Mouse (Mus musculus): Measurements from ENCODE around the gene Inpp4a.

Inpp4a gene

DNA sequence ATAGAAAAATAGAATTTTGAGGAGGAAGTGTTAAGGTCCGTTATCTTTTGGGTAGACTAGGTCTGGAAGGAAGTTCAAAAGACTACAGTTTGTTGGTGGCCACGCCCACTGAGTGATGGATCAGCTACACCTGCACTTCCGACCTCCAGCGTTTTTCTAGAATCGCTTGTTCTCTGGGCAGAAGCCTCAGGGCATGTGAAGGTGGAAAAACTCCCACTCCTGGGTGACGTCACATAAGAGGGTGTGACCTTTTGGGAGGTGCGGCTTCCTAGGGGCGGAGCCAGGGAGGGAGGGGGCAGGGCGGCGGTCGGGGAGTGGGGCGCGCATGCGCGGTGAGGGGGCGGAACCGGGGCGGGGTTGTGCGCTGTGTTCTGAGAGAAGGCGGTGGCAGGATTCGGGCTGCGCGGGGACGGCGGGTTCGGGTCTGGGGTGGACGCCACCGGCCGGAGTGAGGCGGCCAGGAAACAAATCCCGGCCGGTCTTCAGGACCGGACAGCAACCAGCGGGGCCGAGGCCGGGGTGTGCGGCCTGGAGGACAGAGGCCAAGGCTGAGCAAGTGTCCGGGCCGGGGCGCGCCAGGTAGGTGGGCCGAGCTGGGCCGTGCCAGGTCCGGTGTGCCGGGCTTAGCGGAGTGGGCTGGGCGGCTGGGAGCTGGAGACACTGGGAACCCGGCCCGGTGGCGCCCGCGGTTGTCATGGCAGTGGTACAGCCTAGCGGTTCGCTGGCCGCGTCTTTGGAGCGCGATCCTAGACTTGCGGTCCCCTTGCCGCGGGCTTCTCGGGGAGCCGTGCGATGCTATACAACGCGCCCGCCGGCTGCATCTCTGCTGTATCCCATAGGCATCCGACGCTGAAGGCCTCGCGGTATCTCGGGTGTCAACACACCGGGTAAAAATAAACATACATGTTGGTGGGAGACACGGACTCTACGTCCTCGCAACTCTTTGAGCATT lies at the start of gene Inpp4a:
Inpp4a (plus strand) TSS at position 326 of the 952 bp plus-strand sequence.
- DNase-seq (ENCODE audit: low spot score): peak; percentile 32

DNA sequence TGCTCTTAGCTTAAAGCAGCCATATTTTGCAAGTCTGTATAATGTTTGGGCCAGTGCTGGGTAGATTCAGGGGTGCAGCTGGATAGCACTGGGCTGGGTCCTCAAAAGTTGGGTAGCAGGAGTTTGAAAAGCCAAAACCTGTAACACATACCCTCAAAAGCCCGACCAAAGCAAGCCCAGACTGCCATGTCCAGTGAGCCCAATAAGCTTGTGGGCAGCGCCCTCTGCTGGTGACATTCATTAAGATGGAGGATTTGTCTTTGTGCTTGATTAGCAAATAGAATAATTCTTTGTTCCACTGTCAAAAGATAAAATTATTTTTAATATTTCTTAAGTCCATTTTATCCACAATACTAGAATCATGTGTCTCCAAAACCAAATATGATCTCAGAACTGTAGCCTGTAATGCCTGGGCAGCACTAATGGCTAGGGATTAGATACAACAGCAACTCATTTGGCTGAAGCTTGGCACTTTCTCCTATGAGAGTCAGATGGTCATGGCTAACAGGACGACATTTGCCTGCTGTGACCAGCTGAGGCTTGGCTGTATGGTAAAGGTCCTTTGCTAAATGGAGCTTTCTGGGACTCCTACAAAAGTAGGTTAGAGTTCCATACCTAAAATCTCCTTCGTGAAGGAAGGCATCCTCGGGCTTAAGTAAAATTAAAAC lies 48.9 kb upstream of the Inpp4a start:
- DNase-seq (ENCODE audit: low spot score): peak; percentile 86

- DNase-seq (ENCODE audit: low spot score): no peak
These were observed 41.2 kb upstream of the Inpp4a start for GRCm38 (mm10) chr1:37258443-37258842.

- DNase-seq (ENCODE audit: low spot score): peak; percentile 65
These were observed 27.2 kb upstream of the Inpp4a start for GRCm38 (mm10) chr1:37272464-37272863.

GRCm38 (mm10) chr1:37286556-37286955 lies 13.1 kb upstream of the Inpp4a start:
- no peak for DNase-seq (ENCODE audit: low spot score)

DNA sequence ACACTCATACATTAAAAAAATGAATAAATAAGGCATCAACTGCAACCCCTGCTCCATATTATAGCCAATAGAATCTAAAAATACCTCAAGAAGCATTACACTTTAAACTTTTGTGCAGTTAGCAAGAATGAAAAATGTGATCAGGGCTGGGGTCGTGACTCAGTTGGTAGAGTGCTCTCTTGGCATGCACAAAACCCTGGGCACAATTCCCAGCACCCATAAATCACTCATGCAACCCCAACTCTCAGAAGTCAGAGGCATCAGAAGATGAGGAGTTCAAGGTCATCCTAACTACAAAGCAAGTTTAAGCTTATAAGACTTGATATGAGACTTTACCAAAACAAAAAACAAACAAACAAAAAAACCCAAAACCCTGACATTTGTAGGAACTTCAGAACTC lies 11.9 kb upstream of the Inpp4a start:
- DNase-seq (ENCODE audit: low spot score): no peak

DNA sequence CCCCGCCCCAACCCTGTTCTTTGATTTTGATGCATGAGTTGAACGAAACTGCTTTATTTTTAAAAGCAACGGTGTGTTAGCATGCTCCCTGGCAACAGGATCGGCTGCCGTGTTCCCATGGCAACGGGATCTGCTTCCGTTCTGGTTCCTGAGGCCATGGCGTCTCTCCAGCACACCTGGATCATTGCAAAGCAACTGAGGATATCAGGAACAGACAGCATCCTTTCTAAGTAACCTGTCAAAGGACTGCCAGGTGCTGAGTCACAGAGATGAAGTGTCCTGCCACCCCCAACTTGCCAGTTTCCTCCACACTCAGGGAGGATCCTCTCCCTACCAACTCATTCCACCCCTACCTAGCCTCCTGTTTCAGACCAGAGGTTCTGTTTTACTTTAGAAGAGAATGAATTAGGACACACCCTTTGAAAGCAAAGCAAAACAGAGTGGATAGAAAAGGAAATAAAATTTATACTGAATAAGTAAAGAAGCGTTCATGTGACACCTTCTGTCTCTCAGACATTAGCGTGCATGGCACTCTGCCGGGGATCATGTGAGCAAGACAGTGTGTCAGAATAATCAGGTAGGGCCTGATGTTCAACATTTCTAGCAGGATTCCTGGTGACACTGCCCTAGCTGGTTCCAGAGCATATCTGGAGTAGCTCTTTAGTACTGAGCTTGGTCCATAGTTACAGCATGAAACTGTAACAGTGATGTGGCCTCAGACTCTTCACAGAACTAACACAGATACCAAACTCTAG lies 11.3 kb upstream of the Inpp4a start:
- no peak for DNase-seq (ENCODE audit: low spot score)

DNA sequence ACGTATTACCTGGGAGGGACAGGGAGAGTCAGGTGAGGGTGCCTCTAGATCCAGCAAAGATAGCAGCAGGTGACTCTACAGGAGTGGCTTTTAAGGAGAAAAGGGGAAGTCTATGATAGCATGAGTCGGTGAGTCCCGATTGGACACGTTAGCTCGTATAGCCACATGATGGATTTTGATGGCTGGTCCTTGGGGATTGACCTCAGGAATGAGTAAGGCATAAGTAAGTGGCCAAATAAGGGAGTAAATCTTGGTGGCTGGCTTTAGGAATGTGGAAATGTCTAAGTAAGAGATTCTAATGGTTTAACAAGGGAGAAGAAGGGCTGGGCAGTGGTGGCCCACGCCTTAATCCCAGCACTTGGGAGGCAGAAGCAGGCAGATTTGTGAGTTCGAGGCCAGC lies 10.7 kb upstream of the Inpp4a start:
- DNase-seq (ENCODE audit: low spot score): no peak

DNA sequence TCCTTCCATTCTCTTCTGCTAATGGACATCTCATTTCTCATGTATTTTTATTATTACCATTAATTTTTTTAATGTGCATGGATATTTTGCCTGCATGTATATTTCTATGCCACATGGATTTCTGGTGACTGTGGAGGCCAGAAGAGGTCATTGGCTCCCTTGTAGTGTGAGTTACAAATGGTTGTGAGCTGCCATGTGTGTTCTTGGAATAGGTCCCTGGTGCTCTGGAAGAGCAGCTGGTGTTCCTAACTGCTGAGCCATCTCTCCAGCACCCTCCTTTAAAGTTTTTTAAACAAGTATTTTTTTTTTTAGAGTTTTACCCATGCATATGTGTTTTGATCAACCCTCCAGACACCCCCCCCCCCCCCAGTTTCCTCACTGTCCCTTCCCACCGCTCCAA lies 3.3 kb upstream of the Inpp4a start:
- DNase-seq (ENCODE audit: low spot score): no peak

GRCm38 (mm10) chr1:37298904-37299303 lies 761 bp upstream of the Inpp4a start:
- no peak for DNase-seq (ENCODE audit: low spot score)

GRCm38 (mm10) chr1:37300650-37301049 lies 985 bp downstream of the Inpp4a start:
- no peak for DNase-seq (ENCODE audit: low spot score)

DNA sequence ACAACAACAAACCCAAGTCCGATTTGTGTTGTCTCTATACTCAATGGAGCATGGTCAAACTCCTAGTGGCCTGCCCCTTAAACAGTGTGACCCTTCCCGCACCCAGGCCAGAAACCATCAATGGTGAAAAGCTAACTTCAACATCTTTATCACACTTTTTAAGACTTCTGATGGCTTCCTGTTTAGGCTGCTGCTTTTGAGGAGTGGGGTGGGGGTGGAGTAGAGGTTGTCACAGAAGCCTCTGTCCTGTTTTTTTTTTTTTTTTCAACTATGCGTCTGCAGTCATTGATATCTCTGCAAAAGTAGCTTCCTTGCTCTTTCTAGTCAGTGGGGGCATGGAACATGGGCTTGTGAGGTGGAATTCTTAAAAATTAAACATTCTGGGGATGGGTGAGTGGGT lies 3.1 kb downstream of the Inpp4a start:
- DNase-seq (ENCODE audit: low spot score): no peak

DNA sequence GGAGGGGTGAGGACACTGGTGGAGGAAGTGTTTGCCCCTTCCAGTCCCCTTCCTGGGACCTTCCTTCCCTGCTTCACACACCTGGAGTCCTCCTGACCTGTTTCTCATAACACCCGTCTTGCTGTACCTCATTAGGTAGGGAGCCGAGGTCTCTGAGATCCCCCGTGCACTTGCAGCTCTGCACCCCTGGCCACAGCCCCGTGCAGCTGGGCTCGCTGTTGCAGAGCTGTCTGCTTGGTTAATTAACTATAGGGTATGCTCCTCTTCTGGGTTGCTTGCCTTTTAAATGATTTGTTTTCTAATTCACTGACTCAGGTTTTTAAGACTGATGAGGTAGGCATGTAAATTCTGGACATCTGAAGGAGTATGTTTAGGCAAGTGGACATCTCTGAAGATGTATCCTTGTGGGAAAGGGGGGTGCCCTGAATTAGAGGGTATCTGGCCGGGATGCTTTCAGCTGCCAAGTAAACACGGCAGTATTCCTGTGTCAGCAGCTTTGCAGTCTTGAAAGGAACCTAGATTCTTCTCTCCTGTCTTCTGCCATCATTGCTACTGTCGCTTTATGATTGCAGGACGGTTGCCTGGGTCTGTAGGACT lies 6.1 kb downstream of the Inpp4a start:
- no peak for DNase-seq (ENCODE audit: low spot score)

DNA sequence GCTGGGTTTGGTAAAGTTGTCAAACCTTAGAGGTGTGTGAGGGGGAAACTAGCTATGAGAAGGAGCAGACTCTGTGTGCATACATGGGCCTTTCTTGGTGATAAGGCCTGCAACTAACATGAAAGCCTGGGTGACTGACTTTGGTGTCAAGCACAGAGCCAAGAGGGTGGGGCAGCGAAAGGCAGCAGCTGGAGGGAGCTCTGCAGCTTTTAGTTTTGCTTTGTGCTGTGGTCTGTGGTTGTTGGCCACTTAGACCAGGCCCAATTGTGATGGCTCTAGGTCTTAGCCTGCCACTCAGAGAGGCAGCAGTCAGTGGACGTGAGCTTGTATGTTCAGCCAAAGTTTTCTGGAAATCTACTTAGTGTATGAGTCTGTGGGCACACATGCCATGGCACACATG lies 7.9 kb downstream of the Inpp4a start:
- DNase-seq (ENCODE audit: low spot score): no peak

DNA sequence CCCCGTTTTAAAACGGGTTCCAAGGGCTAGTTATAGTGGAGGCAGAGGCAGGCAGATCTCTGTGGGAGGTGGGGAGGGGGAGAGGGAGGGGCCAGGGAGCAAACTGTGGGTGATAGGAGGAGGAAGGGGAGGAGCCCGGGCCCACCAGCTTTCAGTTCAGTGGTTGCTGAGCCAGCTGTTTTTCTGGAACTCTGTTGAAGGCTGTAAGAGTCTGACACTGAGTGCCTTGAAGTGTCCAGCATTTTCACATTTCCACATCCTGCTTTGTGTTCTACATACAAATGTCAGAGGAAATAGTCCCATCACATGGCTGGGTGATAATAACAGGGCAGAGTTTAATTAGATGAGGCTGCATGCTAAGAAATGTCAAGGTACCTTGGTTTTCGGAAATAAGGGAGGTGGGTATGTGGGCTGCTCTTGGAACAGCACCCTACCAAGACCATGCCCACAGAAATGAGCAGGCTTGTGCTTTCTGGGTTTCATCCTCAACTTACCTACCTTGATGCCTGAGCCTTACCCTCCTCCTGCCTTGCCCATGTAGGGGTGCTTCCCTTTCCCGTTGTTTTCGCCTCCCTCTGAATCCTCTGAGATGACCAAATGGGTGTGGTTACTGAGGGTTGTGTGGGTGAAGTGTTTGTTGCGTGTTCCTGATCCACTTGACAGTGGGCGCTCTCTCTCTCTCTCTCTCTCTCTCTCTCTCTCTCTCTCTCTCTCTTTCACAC lies 8.5 kb downstream of the Inpp4a start:
- no peak for DNase-seq (ENCODE audit: low spot score)

GRCm38 (mm10) chr1:37308743-37309100 lies 9.1 kb downstream of the Inpp4a start:
- DNase-seq (ENCODE audit: low spot score): no peak

DNA sequence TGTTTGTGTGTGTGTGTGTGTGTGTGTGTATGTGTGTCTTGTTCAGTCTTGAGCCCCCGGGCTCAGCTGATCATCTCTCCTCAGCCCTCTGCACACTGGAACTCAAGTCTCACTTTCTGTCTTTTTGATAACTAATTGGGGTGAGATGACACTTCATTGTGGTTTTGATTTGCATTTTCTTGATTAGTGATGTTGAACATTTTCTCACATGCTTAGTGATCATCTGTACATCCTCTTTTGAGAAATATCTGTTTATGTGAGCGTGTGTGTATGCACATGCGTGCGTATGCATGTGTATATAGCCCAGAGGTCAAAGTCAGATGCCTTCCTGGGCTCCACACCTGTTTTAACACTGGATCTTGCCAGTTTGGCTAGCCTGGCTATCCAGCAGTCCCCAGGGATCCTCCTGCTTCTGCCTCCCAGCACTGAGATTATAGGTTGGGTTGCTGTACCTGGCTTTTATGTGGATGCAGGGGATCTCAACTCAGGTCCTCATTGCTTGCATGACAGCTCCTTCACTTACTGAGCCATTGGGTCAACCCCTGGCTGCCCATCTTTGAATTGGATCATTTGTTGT lies 10.4 kb downstream of the Inpp4a start:
- DNase-seq (ENCODE audit: low spot score): no peak

DNA sequence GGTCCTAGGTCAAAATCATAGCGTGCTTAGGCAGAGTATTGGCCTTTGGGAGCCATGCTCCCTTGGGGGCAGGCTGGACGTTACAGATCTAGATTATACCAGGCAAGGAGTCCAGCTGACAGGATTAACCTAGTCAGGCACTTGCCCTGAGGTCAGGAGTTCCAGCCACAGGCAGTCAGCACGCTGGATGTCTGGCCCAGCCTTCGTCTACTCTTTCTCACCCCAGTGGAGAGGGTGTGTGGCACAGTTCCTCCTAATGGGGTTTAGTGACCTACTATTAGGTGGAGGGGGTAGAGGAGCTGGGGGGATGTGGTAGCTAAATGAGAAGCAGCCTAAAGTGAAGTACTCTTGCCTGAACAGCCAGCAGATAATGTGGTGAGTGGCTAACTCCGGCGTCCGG lies 14.7 kb downstream of the Inpp4a start:
- DNase-seq (ENCODE audit: low spot score): no peak

GRCm38 (mm10) chr1:37317644-37318285 lies 18.1 kb downstream of the Inpp4a start:
- no peak for DNase-seq (ENCODE audit: low spot score)

- no peak for DNase-seq (ENCODE audit: low spot score)
These were observed 18.9 kb downstream of the Inpp4a start for GRCm38 (mm10) chr1:37318558-37318957.

- no peak for DNase-seq (ENCODE audit: low spot score)
These were observed 23.0 kb downstream of the Inpp4a start for GRCm38 (mm10) chr1:37322690-37323089.
